Mouse (Mus musculus) forebrain, embryonic 10.5 days (tissue): Measurements from ENCODE around the gene Mrc1. TPM values are rescaled to one million over a fixed set of nuclear protein-coding genes. Genes with fewer than 3 reads are reported as not detected.
A peak's percentile ranks its signal among the peaks of the same experiment; 100 is the strongest.
"Not testable (repeated sequence)": the region's sequence is repeated elsewhere in the genome, so short reads cannot be mapped to it uniquely, and the experiment has no call there.

Experiments
- DNase-seq: peaks from one replicate; pipeline ENCODE4 v3.0.0-alpha.2; 2017; ENCODE audit warnings: low spot score; ENCODE audit errors: extremely low spot score
- H3K27ac ChIP-seq: fragments of 300-500 bp; sonication (generic); 2 replicates; pipeline ENCODE4 v1.5.1; 2016; ENCODE audit warnings: mild to moderate bottlenecking
- H3K27me3 ChIP-seq: fragments of 300-500 bp; sonication (generic); 2 replicates; pipeline ENCODE4 v1.6.1; 2016; ENCODE audit warnings: mild to moderate bottlenecking; ENCODE audit not compliant: poor library complexity, severe bottlenecking
- H3K36me3 ChIP-seq: fragments of 300-500 bp; sonication (generic); replicated peaks from 2 replicates; pipeline ENCODE4 v1.6.1; 2016; ENCODE audit warnings: mild to moderate bottlenecking, moderate library complexity
- H3K4me1 ChIP-seq: fragments of 300-500 bp; sonication (generic); 2 replicates; pipeline ENCODE4 v1.6.1; 2016
- H3K4me3 ChIP-seq: fragments of 300-500 bp; sonication (generic); 2 replicates; pipeline ENCODE4 v1.5.1; 2016; ENCODE audit warnings: mild to moderate bottlenecking, moderate library complexity
- H3K9me3 ChIP-seq: fragments of 300-500 bp; sonication (generic); 2 replicates; pipeline ENCODE4 v1.6.1; 2016; ENCODE audit warnings: mild to moderate bottlenecking, moderate library complexity
- WGBS: fragments of 180-500 bp; shearing (Covaris S2); methylation state at CpG from one replicate; pipeline ENCODE4 v1.1.7; 2016; 5-methylcytosine and 5-hydroxymethylcytosine counted together
- polyA plus RNA-seq: library from polyadenylated mRNA; unstranded; fragments of >200 nt; fragmentation: Nextera tagmentation; extraction: Ambion mirVana; gene quantifications from 2 replicates; pipeline ENCODE4 v1.2.1, GENCODE M21; 2016

The Mrc1 gene
- polyA plus RNA-seq, result 1.4 and 1.7 TPM in 2 replicates

DNA sequence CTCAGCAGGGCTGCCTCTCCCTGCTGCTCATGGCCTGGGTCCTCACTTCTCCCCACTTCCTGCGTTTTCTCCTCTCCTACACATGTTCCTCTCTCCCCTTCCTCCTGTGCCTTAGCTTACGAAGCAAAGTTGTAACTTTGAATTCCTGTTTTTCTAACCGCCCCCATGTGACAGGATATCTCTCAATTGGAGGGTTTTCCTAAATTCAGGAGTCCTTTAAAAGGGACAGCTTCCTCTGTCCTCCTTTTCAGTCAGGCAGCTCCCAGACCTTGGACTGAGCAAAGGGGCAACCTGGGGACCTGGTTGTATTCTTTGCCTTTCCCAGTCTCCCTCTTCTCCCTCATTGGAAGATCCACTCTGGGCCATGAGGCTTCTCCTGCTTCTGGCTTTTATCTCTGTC lies at the start of gene Mrc1:
Gene Mrc1 (plus strand): TSS at position 244 of the 400 bp plus-strand sequence.
- WGBS, result 67% methylated on average over 3 of the region's 3 CpGs
- no peak within 1 kb of the TSS for H3K27ac ChIP-seq
- H3K9me3 ChIP-seq, result no peaks in the 10 kb centered on the region
- H3K36me3 ChIP-seq, result no peaks in the 10 kb centered on the region
- H3K4me1 ChIP-seq, result 0 out of 2 replicates have a peak, but pooled peaks cover 3% of the 10 kb centered on the region
- H3K4me3 ChIP-seq, result no peak within 1 kb of the TSS
- DNase-seq, result no peak
- H3K27me3 ChIP-seq, result no peaks in the 10 kb centered on the region

- no peaks in the 10 kb centered on the region for H3K27me3 ChIP-seq
- no peaks in the 10 kb centered on the region for H3K9me3 ChIP-seq
- no peaks in the 10 kb centered on the region for H3K4me1 ChIP-seq
- H3K27ac ChIP-seq, result no peak overlapping the region
- no peak overlapping the region for H3K4me3 ChIP-seq
- no peak for DNase-seq
- H3K36me3 ChIP-seq, result no peaks in the 10 kb centered on the region
Observed at GRCm38 (mm10) chr2:14184375-14184774, 44.8 kb upstream of the Mrc1 start.

- H3K9me3 ChIP-seq, result no peaks in the 10 kb centered on the region
- H3K4me3 ChIP-seq, result no peak overlapping the region
- no peak overlapping the region for H3K27ac ChIP-seq
- no peaks in the 10 kb centered on the region for H3K27me3 ChIP-seq
- 91% methylated on average over 4 of the region's 4 CpGs for WGBS
- no peaks in the 10 kb centered on the region for H3K4me1 ChIP-seq
- no peaks in the 10 kb centered on the region for H3K36me3 ChIP-seq
- no peak for DNase-seq
Observed at GRCm38 (mm10) chr2:14190684-14191083, 38.5 kb upstream of the Mrc1 start.

GRCm38 (mm10) chr2:14191601-14192000 lies 37.6 kb upstream of the Mrc1 start:
- DNase-seq, result no peak
- Histone ChIP-seq H3K27me3 (no peaks in the 10 kb centered on the region), H3K4me1 (no peaks in the 10 kb centered on the region), H3K36me3 (no peaks in the 10 kb centered on the region), H3K9me3 (no peaks in the 10 kb centered on the region), H3K27ac (no peak overlapping the region), H3K4me3 (no peak overlapping the region)
- WGBS, result 84% methylated on average over 4 of the region's 4 CpGs

DNA sequence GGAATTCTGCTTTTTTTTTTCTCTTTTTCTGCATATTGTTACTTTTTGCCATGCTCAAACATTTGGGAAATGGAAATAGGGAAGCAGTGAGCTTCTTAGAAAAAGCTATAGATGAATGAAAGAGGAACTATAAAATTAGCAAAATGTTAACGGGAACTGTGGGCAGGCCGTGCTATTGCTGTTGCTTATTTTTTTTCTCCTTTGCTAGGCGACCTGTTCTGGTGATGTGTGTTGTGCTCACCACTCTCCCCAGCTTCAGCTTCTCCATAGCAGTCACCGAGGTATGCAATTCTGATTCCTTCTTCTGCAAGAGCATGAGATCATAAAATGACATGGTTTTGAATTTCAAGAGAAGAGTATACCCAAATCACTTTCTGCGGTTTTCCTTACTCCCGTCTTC lies 37.1 kb upstream of the Mrc1 start:
- no peak overlapping the region for H3K4me3 ChIP-seq
- no peaks in the 10 kb centered on the region for H3K4me1 ChIP-seq
- H3K36me3 ChIP-seq, result no peaks in the 10 kb centered on the region
- H3K27me3 ChIP-seq, result no peaks in the 10 kb centered on the region
- no peak for DNase-seq
- no peak overlapping the region for H3K27ac ChIP-seq
- WGBS, result 83% methylated on average over 6 of the region's 6 CpGs
- H3K9me3 ChIP-seq, result no peaks in the 10 kb centered on the region

DNA sequence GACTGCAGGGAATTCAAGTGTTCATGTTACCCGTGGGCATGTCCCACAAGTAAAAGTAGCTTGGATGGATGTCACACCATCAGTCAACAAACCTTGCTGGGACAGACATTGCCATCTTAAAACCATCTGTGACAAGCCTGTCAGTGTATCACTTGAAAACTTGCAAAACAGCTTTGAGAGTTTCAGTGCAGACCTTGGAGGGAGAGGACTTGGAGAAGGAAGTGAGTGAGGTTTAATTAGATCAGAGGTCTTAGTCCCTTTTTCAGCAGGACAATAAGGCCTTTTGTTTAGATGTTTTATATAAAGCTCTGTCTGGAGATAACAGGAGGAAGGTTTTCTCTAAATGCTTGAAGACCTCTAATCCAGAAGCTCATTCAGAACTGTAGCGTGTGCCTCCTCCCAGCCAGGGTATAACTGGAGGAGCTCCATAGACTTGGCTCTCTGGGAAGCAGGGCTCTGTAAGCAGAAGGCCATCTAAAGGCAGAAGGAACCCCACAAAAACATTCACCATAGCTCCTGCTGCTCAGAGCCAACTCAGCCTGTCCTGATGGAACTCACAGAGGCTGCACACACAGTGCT lies 30.8 kb upstream of the Mrc1 start:
- H3K4me1 ChIP-seq, H3K27ac ChIP-seq, H3K4me3 ChIP-seq, H3K36me3 ChIP-seq, H3K27me3 ChIP-seq, DNase-seq, H3K9me3 ChIP-seq: not testable (repeated sequence)
- 69% methylated on average over 1 of the region's 2 CpGs for WGBS

GRCm38 (mm10) chr2:14199621-14200020 lies 29.6 kb upstream of the Mrc1 start:
- Histone ChIP-seq H3K4me3 (no peak overlapping the region), H3K4me1 (no peaks in the 10 kb centered on the region), H3K9me3 (no peaks in the 10 kb centered on the region), H3K27ac (no peak overlapping the region), H3K27me3 (no peaks in the 10 kb centered on the region), H3K36me3 (no peaks in the 10 kb centered on the region)
- DNase-seq, result no peak
- 69% methylated on average over 2 of the region's 2 CpGs for WGBS

GRCm38 (mm10) chr2:14200879-14201445 lies 28.2 kb upstream of the Mrc1 start:
- not testable (repeated sequence) for H3K36me3 ChIP-seq, DNase-seq, H3K27ac ChIP-seq, H3K9me3 ChIP-seq, H3K4me1 ChIP-seq, H3K27me3 ChIP-seq, H3K4me3 ChIP-seq
- WGBS, result 70% methylated on average over 1 of the region's 2 CpGs

DNA sequence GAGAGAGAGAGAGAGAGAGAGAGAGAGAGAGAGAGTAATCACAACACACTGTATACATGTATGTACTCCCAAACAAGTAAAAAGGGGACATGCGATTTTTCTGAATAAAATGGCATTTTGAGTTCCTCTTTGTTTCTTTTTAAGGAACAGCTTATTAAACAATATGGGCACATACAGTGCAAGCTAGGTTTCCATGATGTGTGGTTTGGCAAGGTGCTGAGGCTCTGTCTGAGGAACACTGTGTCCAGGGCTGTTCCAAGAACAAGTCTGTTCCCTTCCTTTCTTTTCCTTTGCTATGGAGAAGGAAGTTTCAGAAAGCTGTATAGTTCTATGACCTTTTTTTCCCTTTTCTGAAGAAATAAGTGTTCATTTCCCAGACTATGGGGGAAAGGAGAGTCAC lies 24.9 kb upstream of the Mrc1 start:
- no peaks in the 10 kb centered on the region for H3K27me3 ChIP-seq
- H3K4me1 ChIP-seq, result no peaks in the 10 kb centered on the region
- 96% methylated on average over 1 of the region's 1 CpGs for WGBS
- no peak overlapping the region for H3K4me3 ChIP-seq
- DNase-seq, result no peak
- no peaks in the 10 kb centered on the region for H3K36me3 ChIP-seq
- no peak overlapping the region for H3K27ac ChIP-seq
- no peaks in the 10 kb centered on the region for H3K9me3 ChIP-seq

GRCm38 (mm10) chr2:14206798-14207197 lies 22.4 kb upstream of the Mrc1 start:
- 78% methylated on average over 4 of the region's 4 CpGs for WGBS
- Histone ChIP-seq H3K27ac (no peak overlapping the region), H3K9me3 (no peaks in the 10 kb centered on the region), H3K4me1 (no peaks in the 10 kb centered on the region), H3K27me3 (no peaks in the 10 kb centered on the region), H3K36me3 (no peaks in the 10 kb centered on the region), H3K4me3 (no peak overlapping the region)
- DNase-seq, result no peak

DNA sequence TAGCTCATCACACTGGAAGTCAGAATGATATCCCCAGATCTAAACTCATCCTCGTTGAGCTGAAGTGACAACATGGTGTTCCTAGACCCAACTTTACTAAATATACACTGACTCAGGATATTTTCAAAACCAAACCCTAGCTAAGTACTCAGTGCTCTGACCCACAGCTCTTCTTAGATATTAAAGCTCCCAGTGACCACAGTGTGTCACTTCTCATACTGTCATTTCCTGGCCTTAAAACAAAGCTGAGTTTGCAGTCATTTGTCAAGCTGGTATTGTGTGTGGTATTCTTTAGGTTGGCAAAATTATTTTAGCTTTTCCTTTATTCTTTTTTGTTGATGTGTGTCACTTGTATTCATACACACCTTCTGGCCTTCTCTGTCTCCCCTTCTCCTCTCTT lies 18.5 kb upstream of the Mrc1 start:
- WGBS, result 86% methylated on average over 1 of the region's 1 CpGs
- Histone ChIP-seq H3K4me1 (peaks cover 11% of the 10 kb centered on the region), H3K4me3 (no peak overlapping the region), H3K9me3 (no peaks in the 10 kb centered on the region), H3K27ac (no peak overlapping the region), H3K27me3 (no peaks in the 10 kb centered on the region), H3K36me3 (no peaks in the 10 kb centered on the region)
- DNase-seq, result no peak

- Histone ChIP-seq H3K27me3 (no peaks in the 10 kb centered on the region), H3K4me1 (peaks cover 11% of the 10 kb centered on the region), H3K27ac (no peak overlapping the region), H3K9me3 (no peaks in the 10 kb centered on the region), H3K4me3 (no peak overlapping the region), H3K36me3 (no peaks in the 10 kb centered on the region)
- DNase-seq, result no peak
Observed at GRCm38 (mm10) chr2:14211606-14212005, 17.6 kb upstream of the Mrc1 start.

- 0 out of 2 replicates have a peak overlapping the region, but pooled peaks have one; percentile 40 for H3K27ac ChIP-seq
- H3K4me1 ChIP-seq, result peaks cover 11% of the 10 kb centered on the region
- 21% methylated on average over 3 of the region's 3 CpGs for WGBS
- H3K27me3 ChIP-seq, result no peaks in the 10 kb centered on the region
- no peaks in the 10 kb centered on the region for H3K36me3 ChIP-seq
- DNase-seq, result peak; percentile 29
- no peak overlapping the region for H3K4me3 ChIP-seq
- H3K9me3 ChIP-seq, result no peaks in the 10 kb centered on the region
Observed at GRCm38 (mm10) chr2:14214764-14215163, 14.4 kb upstream of the Mrc1 start.

DNA sequence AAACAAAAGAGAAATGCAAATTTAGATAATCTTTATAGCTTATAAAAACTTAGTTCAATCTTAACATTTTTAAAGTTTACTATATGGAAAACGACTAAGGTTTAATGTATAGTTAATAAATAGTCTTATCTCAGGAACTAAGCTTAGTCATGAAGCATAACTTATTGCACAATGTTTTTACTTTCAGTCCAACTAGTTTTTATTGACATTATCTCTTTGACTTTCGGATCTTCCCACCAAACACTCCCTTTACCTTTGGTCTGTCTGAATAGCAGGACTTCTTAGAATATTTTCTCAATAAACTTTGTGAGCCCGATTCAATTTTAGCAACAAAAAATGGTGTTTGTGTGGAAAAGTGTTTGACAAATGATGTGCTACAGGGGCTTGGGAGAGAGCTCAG lies 12.5 kb upstream of the Mrc1 start:
- no peaks in the 10 kb centered on the region for H3K9me3 ChIP-seq
- H3K27ac ChIP-seq, result no peak overlapping the region
- H3K36me3 ChIP-seq, result no peaks in the 10 kb centered on the region
- 89% methylated on average over 3 of the region's 3 CpGs for WGBS
- H3K4me1 ChIP-seq, result peaks cover 11% of the 10 kb centered on the region
- no peak overlapping the region for H3K4me3 ChIP-seq
- no peak for DNase-seq
- no peaks in the 10 kb centered on the region for H3K27me3 ChIP-seq
